Mouse (Mus musculus): ENCODE results near the gene Unc79. TPM values are rescaled to one million over a fixed set of nuclear protein-coding genes. Genes with fewer than 3 reads are reported as not detected.

Unc79 gene
- polyA plus RNA-seq, 1 experiment from 2014 or later: 11.3 TPM

GRCm38 (mm10) chr12:102949395-102950208, 943 bp downstream of the Unc79 start:
- no peaks in the 10 kb centered on the region for H3K36me3 ChIP-seq (replicated peaks; ENCODE audit: control insufficient read depth, insufficient read depth)
- WGBS: under 1% methylated on average over 35 of the region's 42 CpGs
- ATAC-seq (ENCODE audit: low FRiP score) (peak; percentile 81), DNase-seq (ENCODE audit: low spot score) (peak; percentile 74)
- peak overlapping the region; percentile 96 for H3K27ac ChIP-seq
- no peaks in the 10 kb centered on the region for H3K9me3 ChIP-seq (ENCODE audit: control insufficient read depth, low read length)
- H3K4me1 ChIP-seq (replicated peaks; ENCODE audit: control insufficient read depth, insufficient read depth, low read length): peaks cover 36% of the 10 kb centered on the region
- peak overlapping the region; percentile 55 for H3K4me3 ChIP-seq (replicated peaks; ENCODE audit: low read length)
- peak overlapping the region; percentile 82 for H3K4me2 ChIP-seq (replicated peaks)
- no peaks in the 10 kb centered on the region for H3K27me3 ChIP-seq (ENCODE audit: control insufficient read depth, insufficient read depth, low read length)
- peak overlapping the region; percentile 62 for H3K9ac ChIP-seq

- Histone ChIP-seq H3K9ac (no peak overlapping the region), H3K4me3 (replicated peaks; ENCODE audit: low read length) (no peak overlapping the region), H3K4me2 (replicated peaks) (no peak overlapping the region), H3K36me3 (replicated peaks; ENCODE audit: control insufficient read depth, insufficient read depth) (no peaks in the 10 kb centered on the region), H3K27me3 (ENCODE audit: control insufficient read depth, insufficient read depth, low read length) (no peaks in the 10 kb centered on the region), H3K27ac (no peak overlapping the region), H3K4me1 (replicated peaks; ENCODE audit: control insufficient read depth, insufficient read depth, low read length) (0 out of 2 replicates have a peak, but pooled peaks cover 3% of the 10 kb centered on the region), H3K9me3 (ENCODE audit: control insufficient read depth, low read length) (no peaks in the 10 kb centered on the region)
- DNase-seq (ENCODE audit: low spot score): no peak
- 92% methylated on average over 7 of the region's 7 CpGs for WGBS
- ATAC-seq (ENCODE audit: low FRiP score): no peak
These were observed 11.6 kb downstream of the Unc79 start for GRCm38 (mm10) chr12:102960051-102960775.

- H3K9ac ChIP-seq: no peak overlapping the region
- no peaks in the 10 kb centered on the region for H3K36me3 ChIP-seq (replicated peaks; ENCODE audit: control insufficient read depth, insufficient read depth)
- H3K27me3 ChIP-seq (ENCODE audit: control insufficient read depth, insufficient read depth, low read length): no peaks in the 10 kb centered on the region
- no peak overlapping the region for H3K27ac ChIP-seq
- no peak overlapping the region for H3K4me3 ChIP-seq (replicated peaks; ENCODE audit: low read length)
- no peak for ATAC-seq (ENCODE audit: low FRiP score)
- 0 out of 2 replicates have a peak, but pooled peaks cover 3% of the 10 kb centered on the region for H3K4me1 ChIP-seq (replicated peaks; ENCODE audit: control insufficient read depth, insufficient read depth, low read length)
- no peak for DNase-seq (ENCODE audit: low spot score)
- H3K9me3 ChIP-seq (ENCODE audit: control insufficient read depth, low read length): no peaks in the 10 kb centered on the region
- no peak overlapping the region for H3K4me2 ChIP-seq (replicated peaks)
- WGBS: 78% methylated on average over 3 of the region's 3 CpGs
These were observed 12.4 kb downstream of the Unc79 start for GRCm38 (mm10) chr12:102961066-102961465.

GRCm38 (mm10) chr12:102964486-102964885, 15.8 kb downstream of the Unc79 start:
- Histone ChIP-seq H3K27ac (no peak overlapping the region), H3K4me2 (replicated peaks) (no peak overlapping the region), H3K4me1 (replicated peaks; ENCODE audit: control insufficient read depth, insufficient read depth, low read length) (0 out of 2 replicates have a peak, but pooled peaks cover 3% of the 10 kb centered on the region), H3K27me3 (ENCODE audit: control insufficient read depth, insufficient read depth, low read length) (no peaks in the 10 kb centered on the region), H3K9me3 (ENCODE audit: control insufficient read depth, low read length) (no peaks in the 10 kb centered on the region), H3K4me3 (replicated peaks; ENCODE audit: low read length) (no peak overlapping the region), H3K36me3 (replicated peaks; ENCODE audit: control insufficient read depth, insufficient read depth) (no peaks in the 10 kb centered on the region), H3K9ac (no peak overlapping the region)
- no peak for ATAC-seq (ENCODE audit: low FRiP score)
- 25% methylated on average over 3 of the region's 3 CpGs for WGBS
- no peak for DNase-seq (ENCODE audit: low spot score)

- no peak for DNase-seq (ENCODE audit: low spot score)
- no peaks in the 10 kb centered on the region for H3K27me3 ChIP-seq (ENCODE audit: control insufficient read depth, insufficient read depth, low read length)
- peaks cover 25% of the 10 kb centered on the region for H3K4me1 ChIP-seq (replicated peaks; ENCODE audit: control insufficient read depth, insufficient read depth, low read length)
- H3K9ac ChIP-seq: no peak overlapping the region
- H3K4me3 ChIP-seq (replicated peaks; ENCODE audit: low read length): no peak overlapping the region
- no peaks in the 10 kb centered on the region for H3K36me3 ChIP-seq (replicated peaks; ENCODE audit: control insufficient read depth, insufficient read depth)
- WGBS: 32% methylated on average over 4 of the region's 4 CpGs
- no peak for ATAC-seq (ENCODE audit: low FRiP score)
- H3K27ac ChIP-seq: peak overlapping the region; percentile 47; the same call in 1 of the 2 replicates
- H3K4me2 ChIP-seq (replicated peaks): no peak overlapping the region
- H3K9me3 ChIP-seq (ENCODE audit: control insufficient read depth, low read length): no peaks in the 10 kb centered on the region
These were observed 31.9 kb downstream of the Unc79 start for GRCm38 (mm10) chr12:102980584-102980983.

- Histone ChIP-seq H3K9me3 (ENCODE audit: control insufficient read depth, low read length) (no peaks in the 10 kb centered on the region), H3K9ac (no peak overlapping the region), H3K4me3 (replicated peaks; ENCODE audit: low read length) (no peak overlapping the region), H3K27ac (no peak overlapping the region), H3K27me3 (ENCODE audit: control insufficient read depth, insufficient read depth, low read length) (no peaks in the 10 kb centered on the region), H3K4me1 (replicated peaks; ENCODE audit: control insufficient read depth, insufficient read depth, low read length) (peaks cover 25% of the 10 kb centered on the region), H3K36me3 (replicated peaks; ENCODE audit: control insufficient read depth, insufficient read depth) (no peaks in the 10 kb centered on the region), H3K4me2 (replicated peaks) (no peak overlapping the region)
- no peak for DNase-seq (ENCODE audit: low spot score)
- 88% methylated on average over 3 of the region's 3 CpGs for WGBS
- ATAC-seq (ENCODE audit: low FRiP score): no peak
These were observed 32.9 kb downstream of the Unc79 start for GRCm38 (mm10) chr12:102981543-102981942.

- Histone ChIP-seq H3K4me3 (replicated peaks; ENCODE audit: low read length) (no peak overlapping the region), H3K27me3 (ENCODE audit: control insufficient read depth, insufficient read depth, low read length) (no peaks in the 10 kb centered on the region), H3K9ac (no peak overlapping the region), H3K27ac (no peak overlapping the region), H3K4me1 (replicated peaks; ENCODE audit: control insufficient read depth, insufficient read depth, low read length) (peaks cover 20% of the 10 kb centered on the region), H3K36me3 (replicated peaks; ENCODE audit: control insufficient read depth, insufficient read depth) (no peaks in the 10 kb centered on the region), H3K4me2 (replicated peaks) (no peak overlapping the region), H3K9me3 (ENCODE audit: control insufficient read depth, low read length) (no peaks in the 10 kb centered on the region)
- ATAC-seq (ENCODE audit: low FRiP score) (no peak), DNase-seq (ENCODE audit: low spot score) (no peak)
These were observed 36.7 kb downstream of the Unc79 start for GRCm38 (mm10) chr12:102985401-102985800.

GRCm38 (mm10) chr12:102987736-102988135, 39.1 kb downstream of the Unc79 start:
- Histone ChIP-seq H3K36me3 (replicated peaks; ENCODE audit: control insufficient read depth, insufficient read depth) (peaks cover 8% of the 10 kb centered on the region; the same call in 1 of the 2 replicates), H3K9me3 (ENCODE audit: control insufficient read depth, low read length) (no peaks in the 10 kb centered on the region), H3K4me2 (replicated peaks) (no peak overlapping the region), H3K4me3 (replicated peaks; ENCODE audit: low read length) (no peak overlapping the region), H3K4me1 (replicated peaks; ENCODE audit: control insufficient read depth, insufficient read depth, low read length) (no peaks in the 10 kb centered on the region), H3K9ac (no peak overlapping the region), H3K27ac (no peak overlapping the region), H3K27me3 (ENCODE audit: control insufficient read depth, insufficient read depth, low read length) (no peaks in the 10 kb centered on the region)
- WGBS: 85% methylated on average over 6 of the region's 6 CpGs
- ATAC-seq (ENCODE audit: low FRiP score): no peak
- no peak for DNase-seq (ENCODE audit: low spot score)

GRCm38 (mm10) chr12:103008491-103008890, 59.8 kb downstream of the Unc79 start:
- Histone ChIP-seq H3K36me3 (replicated peaks; ENCODE audit: control insufficient read depth, insufficient read depth) (peaks cover 22% of the 10 kb centered on the region), H3K27me3 (ENCODE audit: control insufficient read depth, insufficient read depth, low read length) (no peaks in the 10 kb centered on the region), H3K27ac (no peak overlapping the region), H3K4me2 (replicated peaks) (no peak overlapping the region), H3K9me3 (ENCODE audit: control insufficient read depth, low read length) (no peaks in the 10 kb centered on the region), H3K4me1 (replicated peaks; ENCODE audit: control insufficient read depth, insufficient read depth, low read length) (peaks cover 5% of the 10 kb centered on the region; the same call in 1 of the 2 replicates), H3K4me3 (replicated peaks; ENCODE audit: low read length) (no peak overlapping the region), H3K9ac (no peak overlapping the region; the same call in 1 of the 2 replicates)
- DNase-seq (ENCODE audit: low spot score) (no peak), ATAC-seq (ENCODE audit: low FRiP score) (no peak)
- 39% methylated on average over 4 of the region's 4 CpGs for WGBS
